Comparison of ENCODE assay signal across 12 mouse cellular contexts in genomic region chr19:28940135-28940874, GRCm38 (mm10). TPM values are rescaled to one million over a fixed set of nuclear protein-coding genes. Genes with fewer than 3 reads are reported as not detected.
DNase-seq lines count a peak whose midpoint lies in the region; ATAC-seq and TF ChIP-seq lines count a peak whose summit lies in the region.
"Had no signal": no experiment of that assay in that cellular context is flagged by ENCODE, and none has a peak within 500 bp of the region (broad histone marks: within the 10 kb centered on the region; RNA-seq: fewer than 3 reads in every experiment).

No protein-coding gene starts in this region.

- intact Hi-C loops in heart, postnatal 36 days (cut with DNase I): no loop called here

- ATAC-seq in forebrain, embryonic 14.5 days: no peak
- ATAC-seq: intestine, embryonic 15.5 days had no signal

- no peaks in the 10 kb centered on the region for H3K27me3 ChIP-seq in spleen, adult 2 months (ENCODE audit: control insufficient read depth, insufficient read depth, low read length)
- no peaks in the 10 kb centered on the region for H3K27me3 ChIP-seq in forebrain, embryonic 14.5 days (replicated peaks; ENCODE audit: control insufficient read depth, insufficient read depth, low read length)
- H3K27me3 ChIP-seq: intestine, embryonic 15.5 days; liver, embryonic 15.5 days had no signal

- no peak for DNase-seq in spleen, adult 2 months (ENCODE audit: low read depth in 1 of 2, low spot score in 2 of 2)
- no peak for DNase-seq in spleen, postnatal 14 days (ENCODE audit: low spot score in 2 of 2)
- peak; percentile 36 for DNase-seq in heart, adult 8-10 months (ENCODE audit: low spot score)
- DNase-seq in heart, postnatal 36 days: peak; percentile 11 to 29
- peak; percentile 66 to 84 for DNase-seq in lung, postnatal 4 days
- no peak for DNase-seq in cerebellum, postnatal 25 days
- DNase-seq in cerebellum, postnatal 10 days: no peak
- no peak for DNase-seq in forebrain, embryonic 14.5 days (ENCODE audit: low spot score)
- DNase-seq: cerebellum, postnatal 14 days had no signal

- H3K4me3 ChIP-seq in spleen, adult 2 months (ENCODE audit: extremely low read depth, insufficient read depth, insufficient read length): no peak overlapping the region
- no peak overlapping the region for H3K4me3 ChIP-seq in forebrain, embryonic 14.5 days (ENCODE audit: low read depth, low read length)
- H3K4me3 ChIP-seq: intestine, embryonic 15.5 days; layer of hippocampus, adult 2 months; liver, embryonic 15.5 days had no signal

- no peak for TF ChIP-seq CTCF in spleen, adult 2 months (IDR thresholded peaks at IDR 0.05; ENCODE audit: extremely low read depth, insufficient read depth, insufficient read length, insufficient replicate concordance)

- no peaks in the 10 kb centered on the region for H3K9me3 ChIP-seq in forebrain, embryonic 14.5 days (replicated peaks; ENCODE audit: control insufficient read depth, low read length)
- H3K9me3 ChIP-seq: intestine, embryonic 15.5 days; liver, embryonic 15.5 days had no signal

- WGBS in spleen, adult 2 months: 53% methylated on average over 9 of the region's 9 CpGs
- 78% methylated on average over 9 of the region's 9 CpGs for WGBS in forebrain, embryonic 14.5 days

- H3K9ac ChIP-seq in forebrain, embryonic 14.5 days (ENCODE audit: low read length): no peak overlapping the region
- H3K9ac ChIP-seq: intestine, embryonic 15.5 days; liver, embryonic 15.5 days had no signal

- 0 out of 2 replicates have a peak overlapping the region, but pooled peaks have one; percentile 4 for H3K27ac ChIP-seq in spleen, adult 2 months (ENCODE audit: insufficient read depth, low read length)
- H3K27ac ChIP-seq in forebrain, embryonic 14.5 days (ENCODE audit: low read depth, low read length): no peak overlapping the region
- H3K27ac ChIP-seq: intestine, embryonic 15.5 days; layer of hippocampus, adult 2 months; liver, embryonic 15.5 days had no signal

- H3K4me1 ChIP-seq in spleen, adult 2 months (ENCODE audit: control insufficient read depth, insufficient read depth, insufficient read length): no peaks in the 10 kb centered on the region
- H3K4me1 ChIP-seq in forebrain, embryonic 14.5 days (ENCODE audit: control insufficient read depth, insufficient read depth, low read length): no peaks in the 10 kb centered on the region
- H3K4me1 ChIP-seq: intestine, embryonic 15.5 days; liver, embryonic 15.5 days had no signal

- no peak overlapping the region for H3K4me2 ChIP-seq in forebrain, embryonic 14.5 days (ENCODE audit: low read length)
- H3K4me2 ChIP-seq: intestine, embryonic 15.5 days; liver, embryonic 15.5 days had no signal

- H3K36me3 ChIP-seq in spleen, adult 2 months (ENCODE audit: control insufficient read depth, insufficient read depth, low read length): no peaks in the 10 kb centered on the region
- no peaks in the 10 kb centered on the region for H3K36me3 ChIP-seq in forebrain, embryonic 14.5 days (ENCODE audit: control insufficient read depth, insufficient read depth, low read length)
- H3K36me3 ChIP-seq: intestine, embryonic 15.5 days; liver, embryonic 15.5 days had no signal

- TF ChIP-seq POLR2A in spleen, adult 2 months (IDR thresholded peaks at IDR 0.05; ENCODE audit: low read depth, low read length): no peak

RNA-seq across cellular contexts. Expression of gene Plpp6, which starts 23.4 kb away (rescaled TPM):
- 6.6 and 8.7 TPM in 2 replicates for polyA plus RNA-seq in spleen, adult 2 months (2012; rRNA removed)
- 1 to 10 TPM; 6.7 to 9.4 (median 7.8) TPM for total RNA-seq in heart, adult 8-10 months (2022)
- 1 to 10 TPM; 6.2 to 7.2 TPM for total RNA-seq in heart, postnatal 36 days (2021)
- 9.8 and 11.4 TPM in 2 replicates for polyA plus RNA-seq in forebrain, embryonic 14.5 days (2014; fragmentation: Nextera tagmentation; extraction: Ambion mirVana)

RNA-seq across cellular contexts. Expression of gene 4430402I18Rik, which starts 27.3 kb away (rescaled TPM):
- polyA plus RNA-seq in spleen, adult 2 months (2012; rRNA removed): 0.09 TPM in 1 of 2 replicates, not detected in the other
- total RNA-seq in heart, adult 8-10 months (2022): 10 to 100 TPM; 26.9 to 31.3 (median 29.9) TPM
- 10 to 100 TPM; 22.9 to 25.9 TPM for total RNA-seq in heart, postnatal 36 days (2021)
- polyA plus RNA-seq in forebrain, embryonic 14.5 days (2014; fragmentation: Nextera tagmentation; extraction: Ambion mirVana): 2.0 and 2.1 TPM in 2 replicates

RNA-seq across cellular contexts. Expression of gene Cdc37l1, which starts 49.8 kb away (rescaled TPM):
- 6.6 and 7.3 TPM in 2 replicates for polyA plus RNA-seq in spleen, adult 2 months (2012; rRNA removed)
- total RNA-seq in heart, adult 8-10 months (2022): 10 to 100 TPM; 56.7 to 76.4 (median 64.3) TPM
- total RNA-seq in heart, postnatal 36 days (2021): 10 to 100 TPM; 63.6 to 69.9 TPM
- polyA plus RNA-seq in forebrain, embryonic 14.5 days (2014; fragmentation: Nextera tagmentation; extraction: Ambion mirVana): 42.0 and 55.0 TPM in 2 replicates

Comparison
In these comparisons a context has a peak if more than half of its experiments do, and no peak if none do; other contexts are left out.
1. DNase-seq: peak in heart, adult 8-10 months (single experiment), heart, postnatal 36 days (2 of 2) and lung, postnatal 4 days (2 of 2); none in spleen, adult 2 months (0 of 2), spleen, postnatal 14 days (0 of 2), cerebellum, postnatal 25 days (0 of 2), cerebellum, postnatal 10 days (0 of 2) and forebrain, embryonic 14.5 days (single experiment).